Mouse (Mus musculus) MEL (cell line): Measurements from ENCODE around the gene Bicral. TPM values are rescaled to one million over a fixed set of nuclear protein-coding genes. Genes with fewer than 3 reads are reported as not detected.

Experiments used
- DNase-seq: peaks from one replicate; pipeline ENCODE4 v3.0.0; 2011; ENCODE audit warnings: low read depth, low spot score
- H3K27ac ChIP-seq: 2 replicates; pipeline ENCODE4 v1.5.1; 2012; ENCODE audit warnings: low read depth, mild to moderate bottlenecking, control low read depth, low read length, moderate library complexity; ENCODE audit not compliant: control insufficient read depth
- H3K27me3 ChIP-seq, 2 experiments: fragments of 150-350 bp in 1 of 2; sonication (generic) in 1 of 2; 2 replicates each; pipeline ENCODE4 v1.6.1; 2012; ENCODE audit warnings: low read length in 2 of 2, mild to moderate bottlenecking in 2 of 2, improper control_type of control experiment in 1 of 2, moderate library complexity in 1 of 2; ENCODE audit not compliant: insufficient read depth in 2 of 2, control insufficient read depth in 1 of 2
- H3K36me3 ChIP-seq, 2 experiments: 2 replicates each; pipeline ENCODE4 v1.6.1; 2012 to 2014; ENCODE audit warnings: low read length in 2 of 2, improper control_type of control experiment in 1 of 2, inconsistent platforms in 1 of 2, mild to moderate bottlenecking in 1 of 2; ENCODE audit not compliant: insufficient read depth in 2 of 2, control insufficient read depth in 1 of 2
- H3K4me1 ChIP-seq, 2 experiments: fragments of 150-350 bp in 1 of 2; sonication (generic) in 1 of 2; 2 replicates each; pipeline ENCODE4 v1.6.1; 2012; ENCODE audit warnings: low read length in 2 of 2, improper control_type of control experiment in 1 of 2, mild to moderate bottlenecking in 1 of 2; ENCODE audit not compliant: insufficient read depth in 2 of 2, control insufficient read depth in 1 of 2
- H3K4me3 ChIP-seq, 2 experiments: fragments of 150-350 bp in 1 of 2; sonication (generic) in 1 of 2; 2 replicates each; pipeline ENCODE4 v1.5.1; 2012; ENCODE audit warnings: low read depth in 2 of 2, low read length in 2 of 2, mild to moderate bottlenecking in 2 of 2, moderate library complexity in 2 of 2, control low read depth in 1 of 2, improper control_type of control experiment in 1 of 2; ENCODE audit not compliant: control insufficient read depth in 1 of 2, insufficient read depth in 1 of 2
- H3K79me2 ChIP-seq: 2 replicates; pipeline ENCODE4 v1.6.1; 2012; ENCODE audit warnings: mild to moderate bottlenecking, low read length, moderate library complexity; ENCODE audit not compliant: control insufficient read depth, poor library complexity, insufficient read depth
- H3K9ac ChIP-seq: 2 replicates; pipeline ENCODE4 v1.6.1; 2012; ENCODE audit warnings: low read depth, mild to moderate bottlenecking, control low read depth, low read length, moderate library complexity; ENCODE audit not compliant: control insufficient read depth, poor library complexity, severe bottlenecking
- H3K9me3 ChIP-seq: fragments of 150-350 bp; sonication (generic); replicated peaks from 2 replicates; pipeline ENCODE4 v1.6.1; 2012; ENCODE audit warnings: mild to moderate bottlenecking, low read length, improper control_type of control experiment, moderate library complexity; ENCODE audit not compliant: insufficient read depth
- BHLHE40 ChIP-seq: IDR thresholded peaks from 2 replicates; pipeline ENCODE4 v1.6.1; 2012; ENCODE audit warnings: low read depth, mild to moderate bottlenecking, inconsistent platforms, low read length, improper control_type of control experiment, borderline replicate concordance
- CHD2 ChIP-seq: IDR thresholded peaks from 2 replicates; pipeline ENCODE4 v1.6.1; 2011; ENCODE audit warnings: low read length, improper control_type of control experiment
- E2F4 ChIP-seq: IDR thresholded peaks from 2 replicates; pipeline ENCODE4 v1.6.1; 2011; ENCODE audit warnings: low read depth, low read length, improper control_type of control experiment, borderline replicate concordance
- ELF1 ChIP-seq: IDR thresholded peaks from 2 replicates; pipeline ENCODE4 v1.6.1; 2014; ENCODE audit warnings: low read depth, mild to moderate bottlenecking, inconsistent platforms, low read length, improper control_type of control experiment, moderate library complexity
- EP300 ChIP-seq, 2 experiments: IDR thresholded peaks; 2 replicates each; pipeline ENCODE4 v1.6.1; 2011; ENCODE audit warnings: improper control_type of control experiment in 2 of 2, low read length in 2 of 2, low read depth in 1 of 2, mild to moderate bottlenecking in 1 of 2
- ETS1 ChIP-seq: IDR thresholded peaks from 2 replicates; pipeline ENCODE4 v1.6.1; 2012; ENCODE audit warnings: low read depth, mild to moderate bottlenecking, inconsistent platforms, low read length, improper control_type of control experiment, moderate library complexity
- GABPA ChIP-seq: IDR thresholded peaks from 2 replicates; pipeline ENCODE4 v1.6.1; 2012; ENCODE audit warnings: low read depth, mild to moderate bottlenecking, inconsistent platforms, low read length, improper control_type of control experiment, moderate library complexity
- GATA1 ChIP-seq: IDR thresholded peaks from 2 replicates; pipeline ENCODE4 v1.6.1; 2011; ENCODE audit warnings: low read depth, low read length, improper control_type of control experiment
- HCFC1 ChIP-seq: IDR thresholded peaks from 2 replicates; pipeline ENCODE4 v1.6.1; 2012; ENCODE audit warnings: low read depth, mild to moderate bottlenecking, inconsistent platforms, low read length, improper control_type of control experiment, moderate library complexity
- JUND ChIP-seq: IDR thresholded peaks from 2 replicates; pipeline ENCODE4 v1.6.1; 2011; ENCODE audit warnings: low read depth, mild to moderate bottlenecking, improper control_type of control experiment, low read length
- MAX ChIP-seq: IDR thresholded peaks from 2 replicates; pipeline ENCODE4 v1.6.1; 2011; ENCODE audit warnings: low read length, improper control_type of control experiment
- MAZ ChIP-seq: IDR thresholded peaks from 2 replicates; pipeline ENCODE4 v1.6.1; 2012; ENCODE audit warnings: low read depth, mild to moderate bottlenecking, inconsistent platforms, low read length, improper control_type of control experiment
- MEF2A ChIP-seq: IDR thresholded peaks from 2 replicates; pipeline ENCODE4 v1.6.1; 2014; ENCODE audit warnings: low read depth, mild to moderate bottlenecking, inconsistent platforms, low read length, improper control_type of control experiment; ENCODE audit not compliant: poor library complexity, insufficient replicate concordance, severe bottlenecking; ENCODE audit errors: extremely low read depth
- MYB ChIP-seq: IDR thresholded peaks from 2 replicates; pipeline ENCODE4 v1.6.1; 2011; ENCODE audit warnings: mild to moderate bottlenecking, low read depth, low read length, improper control_type of control experiment
- MYC ChIP-seq: IDR thresholded peaks from 2 replicates; pipeline ENCODE4 v1.6.1; 2011; ENCODE audit warnings: low read depth, mild to moderate bottlenecking, low read length, improper control_type of control experiment, moderate library complexity
- NRF1 ChIP-seq: IDR thresholded peaks from 2 replicates; pipeline ENCODE4 v1.6.1; 2014; ENCODE audit warnings: low read depth, mild to moderate bottlenecking, inconsistent platforms, low read length, improper control_type of control experiment, moderate library complexity; ENCODE audit not compliant: poor library complexity, insufficient read depth, severe bottlenecking
- POLR2A ChIP-seq, 2 experiments: IDR thresholded peaks; 2 replicates each; pipeline ENCODE4 v1.6.1; 2011 to 2012; ENCODE audit warnings: low read length in 2 of 2, mild to moderate bottlenecking in 2 of 2, control low read depth in 1 of 2, improper control_type of control experiment in 1 of 2, low read depth in 1 of 2, moderate library complexity in 1 of 2; ENCODE audit not compliant: control insufficient read depth in 1 of 2, insufficient read depth in 1 of 2, poor library complexity in 1 of 2
- POLR2AphosphoS2 ChIP-seq: IDR thresholded peaks from 2 replicates; pipeline ENCODE4 v1.6.1; 2011; ENCODE audit warnings: low read length, improper control_type of control experiment
- POLR2AphosphoS5 ChIP-seq: IDR thresholded peaks from 2 replicates; pipeline ENCODE4 v1.6.1; 2012; ENCODE audit warnings: low read depth, borderline replicate concordance, mild to moderate bottlenecking, inconsistent platforms, low read length, moderate library complexity, mixed read lengths
- RAD21 ChIP-seq: IDR thresholded peaks from 2 replicates; pipeline ENCODE4 v1.6.1; 2011; ENCODE audit warnings: mild to moderate bottlenecking, low read depth, low read length, improper control_type of control experiment
- RCOR1 ChIP-seq: IDR thresholded peaks from 2 replicates; pipeline ENCODE4 v1.6.1; 2012; ENCODE audit warnings: low read depth, mild to moderate bottlenecking, inconsistent platforms, low read length, improper control_type of control experiment
- SIN3A ChIP-seq: IDR thresholded peaks from 2 replicates; pipeline ENCODE4 v1.6.1; 2012; ENCODE audit warnings: low read length, improper control_type of control experiment, inconsistent platforms
- SMC3 ChIP-seq: IDR thresholded peaks from 2 replicates; pipeline ENCODE4 v1.6.1; 2011; ENCODE audit warnings: low read depth, low read length, improper control_type of control experiment
- TAL1 ChIP-seq: IDR thresholded peaks from 2 replicates; pipeline ENCODE4 v1.6.1; 2012; ENCODE audit warnings: mild to moderate bottlenecking, inconsistent platforms, low read length, moderate library complexity, mixed read lengths
- USF2 ChIP-seq, 2 experiments: IDR thresholded peaks; 2 replicates each; pipeline ENCODE4 v1.6.1; 2011 to 2012; ENCODE audit warnings: improper control_type of control experiment in 2 of 2, low read length in 2 of 2, borderline replicate concordance in 1 of 2, inconsistent platforms in 1 of 2, low read depth in 1 of 2, mild to moderate bottlenecking in 1 of 2; ENCODE audit not compliant: insufficient read depth in 1 of 2
- ZC3H11A ChIP-seq: IDR thresholded peaks from 2 replicates; pipeline ENCODE4 v1.6.1; 2012; ENCODE audit warnings: low read depth, mild to moderate bottlenecking, inconsistent platforms, low read length, improper control_type of control experiment
- ZKSCAN1 ChIP-seq: IDR thresholded peaks from 2 replicates; pipeline ENCODE4 v1.6.1; 2012; ENCODE audit warnings: low read depth, mild to moderate bottlenecking, inconsistent platforms, low read length, improper control_type of control experiment, moderate library complexity
- ZMIZ1 ChIP-seq: IDR thresholded peaks from 2 replicates; pipeline ENCODE4 v1.6.1; 2012; ENCODE audit warnings: low read depth, mild to moderate bottlenecking, inconsistent platforms, low read length, improper control_type of control experiment, moderate library complexity
- ZNF384 ChIP-seq: IDR thresholded peaks from 2 replicates; pipeline ENCODE4 v1.6.1; 2012; ENCODE audit warnings: low read depth, mild to moderate bottlenecking, inconsistent platforms, low read length, improper control_type of control experiment
- polyA plus RNA-seq, 2 experiments: library from polyadenylated mRNA; stranded (reverse) in 1 of 2; unstranded in 1 of 2; fragments of >175 nt in 1 of 2; fragments of >200 nt in 1 of 2; gene quantifications; 2 replicates each; pipeline versions ENCODE4 v1.2.1 to v1.2.4; 2012; ENCODE audit warnings: low replicate concordance in 2 of 2, low read depth in 1 of 2; ENCODE audit not compliant: insufficient read length in 2 of 2, insufficient read depth in 1 of 2, missing spikeins in 1 of 2
- total RNA-seq: library from RNA; depleted of rRNA; stranded (reverse); fragments of 300-350 nt; gene quantifications from 2 replicates; pipeline ENCODE4 v1.2.3, GENCODE M21; 2012

Bicral gene
- total and polyA plus RNA-seq, 3 experiments: 3.7 to 6.9 TPM; not detected in 1

- TF ChIP-seq POLR2AphosphoS2 (peak; percentile 79; the same call in 1 of the 2 replicates), ZC3H11A (no peak), RCOR1 (no peak), USF2 (IDR thresholded peaks at IDR 0.05; ENCODE audit: borderline replicate concordance in 1 of 2, insufficient read depth in 1 of 2, low read depth in 1 of 2, low read length in 2 of 2) (0 out of 4 replicates have a peak, but pooled peaks of 1 of the 2 experiments have one; percentile 42), BHLHE40 (peak; percentile 99), TAL1 (no peak), SMC3 (no peak), HCFC1 (peak; percentile 86), ELF1 (peak; percentile 97), MAX (peak; percentile 97), MYB (no peak), MEF2A (no peak), SIN3A (peak; percentile 92), GATA1 (peak; percentile 35; the same call in 1 of the 2 replicates), ZKSCAN1 (no peak), CHD2 (peak; percentile 43; the same call in 1 of the 2 replicates), MYC (peak; percentile 84), RAD21 (no peak), GABPA (no peak)
Measured at GRCm38 (mm10) chr17:46751794-46752556, 106.3 kb downstream of the Bicral start, which contains the start of gene Cnpy3 (continued).

GRCm38 (mm10) chr17:46751056-46751793 is 107.1 kb downstream of the Bicral start:
- DNase-seq: peak; percentile 95
- Histone ChIP-seq H3K4me1 (peaks cover 2 to 9% of the 10 kb centered on the region in 2 experiments; a peak in 3 of 4 replicates), H3K27me3 (no peaks in the 10 kb centered on the region), H3K36me3 (peaks cover 6 to 12% of the 10 kb centered on the region in 2 experiments), H3K4me3 (peak overlapping the region; percentile 62 to 77), H3K79me2 (peaks cover 26% of the 10 kb centered on the region), H3K27ac (peak overlapping the region; percentile 95), H3K9ac (peak overlapping the region; percentile 85), H3K9me3 (no peaks in the 10 kb centered on the region)
- TF ChIP-seq CHD2: no peak
- peak; percentile 78 for TF ChIP-seq ETS1
- TF ChIP-seq POLR2AphosphoS2: no peak
- no peak for TF ChIP-seq NRF1
- TF ChIP-seq POLR2AphosphoS5: no peak
- TF ChIP-seq GATA1: no peak
- TF ChIP-seq MAX: peak; percentile 82
- TF ChIP-seq POLR2A (IDR thresholded peaks at IDR 0.05; ENCODE audit: control insufficient read depth in 1 of 2, insufficient read depth in 1 of 2, low read depth in 1 of 2, low read length in 2 of 2, poor library complexity in 1 of 2): peak; percentile 37 to 55; a peak in 2 of 4 replicates
- peak; percentile 62; the same call in 1 of the 2 replicates for TF ChIP-seq BHLHE40
- no peak for TF ChIP-seq ZC3H11A
- no peak for TF ChIP-seq ZKSCAN1
- TF ChIP-seq EP300 (IDR thresholded peaks at IDR 0.05; ENCODE audit: low read depth in 1 of 2, low read length in 2 of 2): 0 out of 4 replicates have a peak, but pooled peaks of 1 of the 2 experiments have one; percentile 47
- TF ChIP-seq ZMIZ1: no peak
- 0 out of 2 replicates have a peak, but pooled peaks have one; percentile 23 for TF ChIP-seq ZNF384
- peak; percentile 64 for TF ChIP-seq HCFC1
- no peak for TF ChIP-seq MEF2A
- no peak for TF ChIP-seq MAZ
- no peak for TF ChIP-seq JUND
- no peak for TF ChIP-seq E2F4
- TF ChIP-seq USF2 (IDR thresholded peaks at IDR 0.05; ENCODE audit: borderline replicate concordance in 1 of 2, insufficient read depth in 1 of 2, low read depth in 1 of 2, low read length in 2 of 2): no peak
